Mouse (Mus musculus): Measurements from ENCODE around the gene Dedd2.

DNA sequence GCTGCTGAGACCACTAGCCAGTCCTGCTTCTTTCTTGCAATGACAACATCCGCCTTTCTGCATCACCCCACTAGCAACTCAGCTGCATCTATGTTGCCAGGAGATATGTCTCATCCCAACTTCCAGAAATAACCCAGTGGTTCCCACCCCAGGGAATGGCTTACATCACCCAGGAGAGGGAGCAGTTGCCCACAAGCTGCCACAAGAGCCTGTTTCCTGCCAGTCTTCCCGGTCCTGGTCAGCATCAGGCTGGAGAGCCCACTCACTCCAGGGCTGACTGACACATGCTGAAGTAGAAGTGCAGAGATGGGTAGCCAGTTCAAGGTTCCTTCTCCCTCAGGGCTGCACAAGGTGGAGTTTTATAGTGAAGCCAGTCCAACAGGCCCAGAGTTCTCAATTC is 20.6 kb upstream of the Dedd2 start:
- TF ChIP-seq CTCF (IDR thresholded peaks at IDR 0.05; ENCODE audit: low read depth) = peak; percentile 87
- TF ChIP-seq EP300 (IDR thresholded peaks at IDR 0.05; ENCODE audit: low read depth) = no peak; the same call in 1 of the 2 replicates
